Mouse (Mus musculus): ENCODE results near the gene Slc2a4. TPM values are rescaled to one million over a fixed set of nuclear protein-coding genes. Genes with fewer than 3 reads are reported as not detected.
"Not testable (repeated sequence)": the region's sequence is repeated elsewhere in the genome, so short reads cannot be mapped to it uniquely, and the experiment has no call there.

The Slc2a4 gene
- total RNA-seq, 1 experiment from 2014 or later = not detected

- ATAC-seq (ENCODE audit: extremely low read depth, insufficient number of reproducible peaks, low FRiP score, poor library complexity, severe bottlenecking) = no peak
Observed at GRCm38 (mm10) chr11:69976271-69976670, 28.3 kb upstream of the Slc2a4 start.

- ATAC-seq (ENCODE audit: extremely low read depth, insufficient number of reproducible peaks, low FRiP score, poor library complexity, severe bottlenecking) = no peak
Observed at GRCm38 (mm10) chr11:69974907-69975306, 26.9 kb upstream of the Slc2a4 start.

GRCm38 (mm10) chr11:69970775-69971174, 22.8 kb upstream of the Slc2a4 start:
- ATAC-seq (ENCODE audit: extremely low read depth, insufficient number of reproducible peaks, low FRiP score, poor library complexity, severe bottlenecking) = 0 out of 2 replicates have a peak, but pooled peaks have one; percentile 3

- no peak for ATAC-seq (ENCODE audit: extremely low read depth, insufficient number of reproducible peaks, low FRiP score, poor library complexity, severe bottlenecking)
Observed at GRCm38 (mm10) chr11:69970222-69970621, 22.2 kb upstream of the Slc2a4 start.

GRCm38 (mm10) chr11:69968793-69969192, 20.8 kb upstream of the Slc2a4 start:
- ATAC-seq (ENCODE audit: extremely low read depth, insufficient number of reproducible peaks, low FRiP score, poor library complexity, severe bottlenecking) = no peak

- ATAC-seq (ENCODE audit: extremely low read depth, insufficient number of reproducible peaks, low FRiP score, poor library complexity, severe bottlenecking) = no peak
Observed at GRCm38 (mm10) chr11:69966860-69967517, 19.0 kb upstream of the Slc2a4 start.

- peak; percentile 6; the same call in 1 of the 2 replicates for ATAC-seq (ENCODE audit: extremely low read depth, insufficient number of reproducible peaks, low FRiP score, poor library complexity, severe bottlenecking)
Observed at GRCm38 (mm10) chr11:69966006-69966859, 18.2 kb upstream of the Slc2a4 start.

GRCm38 (mm10) chr11:69965271-69966005, 17.4 kb upstream of the Slc2a4 start:
- no peak for ATAC-seq (ENCODE audit: extremely low read depth, insufficient number of reproducible peaks, low FRiP score, poor library complexity, severe bottlenecking)

GRCm38 (mm10) chr11:69964650-69965270, 16.8 kb upstream of the Slc2a4 start, which contains the start of gene Cldn7:
Gene Cldn7, plus strand, starts transcription at chr11:69964779.
- ATAC-seq (ENCODE audit: extremely low read depth, insufficient number of reproducible peaks, low FRiP score, poor library complexity, severe bottlenecking) = no peak

- ATAC-seq (ENCODE audit: extremely low read depth, insufficient number of reproducible peaks, low FRiP score, poor library complexity, severe bottlenecking) = no peak
Observed at GRCm38 (mm10) chr11:69961841-69962240, 13.9 kb upstream of the Slc2a4 start.

- no peak for ATAC-seq (ENCODE audit: extremely low read depth, insufficient number of reproducible peaks, low FRiP score, poor library complexity, severe bottlenecking)
Observed at GRCm38 (mm10) chr11:69960616-69961015, 12.6 kb upstream of the Slc2a4 start.

- no peak for ATAC-seq (ENCODE audit: extremely low read depth, insufficient number of reproducible peaks, low FRiP score, poor library complexity, severe bottlenecking)
Observed at GRCm38 (mm10) chr11:69956218-69956617, 8.2 kb upstream of the Slc2a4 start.

GRCm38 (mm10) chr11:69955618-69956017, 7.6 kb upstream of the Slc2a4 start:
- not testable (repeated sequence) for ATAC-seq (ENCODE audit: extremely low read depth, insufficient number of reproducible peaks, low FRiP score, poor library complexity, severe bottlenecking)

GRCm38 (mm10) chr11:69953267-69953915, 5.4 kb upstream of the Slc2a4 start:
- no peak for ATAC-seq (ENCODE audit: extremely low read depth, insufficient number of reproducible peaks, low FRiP score, poor library complexity, severe bottlenecking)

- ATAC-seq (ENCODE audit: extremely low read depth, insufficient number of reproducible peaks, low FRiP score, poor library complexity, severe bottlenecking) = no peak
Observed at GRCm38 (mm10) chr11:69952274-69952673, 4.3 kb upstream of the Slc2a4 start.

- no peak for ATAC-seq (ENCODE audit: extremely low read depth, insufficient number of reproducible peaks, low FRiP score, poor library complexity, severe bottlenecking)
Observed at GRCm38 (mm10) chr11:69950807-69951459, 2.9 kb upstream of the Slc2a4 start.

- ATAC-seq (ENCODE audit: extremely low read depth, insufficient number of reproducible peaks, low FRiP score, poor library complexity, severe bottlenecking) = peak; percentile 84
Observed at GRCm38 (mm10) chr11:69948763-69949150, 769 bp upstream of the Slc2a4 start.

All from neutrophil, adult 5-6 weeks (primary cell).